Mouse (Mus musculus): ENCODE data around the gene Bnip2.

GRCm38 (mm10) chr9:69949641-69950040 lies 39.6 kb upstream of the Bnip2 start:
- TF ChIP-seq CTCF (IDR thresholded peaks at IDR 0.05; ENCODE audit: extremely low read depth, insufficient read length, insufficient replicate concordance, low read depth, low read length), result no peak
- no peak for TF ChIP-seq POLR2A (IDR thresholded peaks at IDR 0.05; ENCODE audit: low read depth, low read length)

Measured in small intestine, adult 2 months (tissue).